Mouse (Mus musculus): Measurements from ENCODE around the gene Zbtb18. TPM values are rescaled to one million over a fixed set of nuclear protein-coding genes. Genes with fewer than 3 reads are reported as not detected.

Gene Zbtb18
- total RNA-seq, 2 experiments from 2014 or later: 84.3 to 88.7 TPM

- DNase-seq: no peak
These were observed 41.5 kb downstream of the Zbtb18 start for GRCm38 (mm10) chr1:177483612-177484011.

- DNase-seq: no peak
These were observed 42.1 kb downstream of the Zbtb18 start for GRCm38 (mm10) chr1:177484280-177484679.

- DNase-seq: no peak
These were observed 42.5 kb downstream of the Zbtb18 start for GRCm38 (mm10) chr1:177484680-177485079.

- DNase-seq: no peak
These were observed 47.7 kb downstream of the Zbtb18 start for GRCm38 (mm10) chr1:177489844-177490243.

- DNase-seq: no peak
These were observed 48.7 kb downstream of the Zbtb18 start for GRCm38 (mm10) chr1:177490808-177491207.

GRCm38 (mm10) chr1:177491280-177491679 is 49.1 kb downstream of the Zbtb18 start:
- DNase-seq: no peak

- DNase-seq: no peak
These were observed 52.2 kb downstream of the Zbtb18 start for GRCm38 (mm10) chr1:177494306-177494705.

- no peak for DNase-seq
These were observed 52.9 kb downstream of the Zbtb18 start for GRCm38 (mm10) chr1:177494913-177495542.

Other genes starting within 250 kb of the Zbtb18 start
- 10 to 100 TPM; 19.2 to 24.3 TPM for gene Akt3, start 184.1 kb upstream of the Zbtb18 start, total RNA-seq (2021)

All from gastrocnemius, postnatal 10 days (tissue).